Mouse (Mus musculus): ENCODE measurements at regions not wholly inside any gene's neighbourhood (a gene's known extent, or its start where the extent isn't known, plus 50 kb on each side); places are given as distances from the start of the nearest gene placed in this dataset.

DNA sequence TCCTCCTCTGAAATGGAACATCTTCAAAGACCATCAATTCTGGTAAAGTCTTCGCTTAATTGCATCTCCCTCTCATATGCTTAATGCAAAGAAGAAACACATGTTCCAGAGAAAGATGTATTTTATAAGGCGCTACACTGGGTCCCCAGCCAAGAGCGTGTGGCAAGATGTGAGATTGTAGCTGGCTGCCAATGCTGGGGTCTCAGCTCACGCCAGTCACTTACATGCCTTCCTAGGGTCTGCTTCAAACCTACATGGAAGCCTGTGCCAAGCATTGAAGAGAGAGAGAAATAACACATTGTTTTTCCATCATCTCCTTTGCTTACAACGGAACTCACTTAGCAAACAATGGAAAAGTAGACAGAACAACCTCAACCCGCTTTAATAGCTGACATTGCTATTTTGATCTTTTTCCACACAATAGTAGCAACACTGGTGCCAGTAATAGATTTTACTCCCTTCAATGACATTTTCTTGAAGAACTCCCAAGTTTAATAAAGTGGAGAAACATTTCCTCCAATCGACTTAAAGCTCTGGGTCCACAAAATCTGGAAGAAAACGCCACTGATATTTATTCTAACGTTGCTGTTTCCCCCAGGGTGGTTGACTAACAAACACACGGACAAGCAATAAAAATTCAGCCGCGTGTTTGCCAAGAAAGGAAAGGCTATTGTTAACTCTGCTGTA lies 195.1 kb downstream of the Spata18 start:
- WGBS: 39% methylated on average over 12 of the region's 12 CpGs
- Histone ChIP-seq H3K4me2 (replicated peaks) (no peak overlapping the region; the same call in 1 of the 2 replicates), H3K4me1 (peaks cover 9% of the 10 kb centered on the region), H3K36me3 (no peaks in the 10 kb centered on the region), H3K9ac (no peak overlapping the region), H3K27ac (replicated peaks) (peak overlapping the region; percentile 85), H3K9me3 (replicated peaks) (no peaks in the 10 kb centered on the region), H3K4me3 (replicated peaks) (no peak overlapping the region), H3K27me3 (no peaks in the 10 kb centered on the region)
- peak; percentile 59 for ATAC-seq (ENCODE audit: insufficient number of reproducible peaks, low FRiP score, low TSS enrichment, low read depth)

GRCm38 (mm10) chr5:73846783-73847151 lies 195.6 kb downstream of the Spata18 start:
- Histone ChIP-seq H3K27ac (replicated peaks) (peak overlapping the region; percentile 85), H3K27me3 (no peaks in the 10 kb centered on the region), H3K4me2 (replicated peaks) (no peak overlapping the region), H3K9me3 (replicated peaks) (no peaks in the 10 kb centered on the region), H3K36me3 (no peaks in the 10 kb centered on the region), H3K4me3 (replicated peaks) (no peak overlapping the region), H3K4me1 (peaks cover 9% of the 10 kb centered on the region), H3K9ac (no peak overlapping the region)
- ATAC-seq (ENCODE audit: insufficient number of reproducible peaks, low FRiP score, low TSS enrichment, low read depth): peak; percentile 58
- 31% methylated on average over 6 of the region's 6 CpGs for WGBS

DNA sequence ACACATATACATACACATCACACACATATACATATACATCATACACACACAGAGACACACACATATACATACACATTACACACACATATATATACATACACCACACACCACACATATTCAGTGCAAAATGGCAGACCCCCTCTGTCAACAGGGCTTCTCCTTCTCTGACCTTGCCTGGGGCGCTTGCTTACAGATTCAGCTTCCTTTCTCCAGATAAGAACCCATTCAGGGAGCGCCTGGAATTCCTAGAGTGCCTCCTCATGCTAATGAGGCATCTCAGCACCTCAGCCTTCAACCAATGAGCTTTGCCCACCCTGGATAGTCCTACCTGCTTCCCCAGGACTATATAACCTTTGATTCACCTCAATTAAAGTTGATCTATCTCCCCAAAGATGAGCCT lies 200.3 kb downstream of the Spata18 start:
- WGBS: 71% methylated on average over 2 of the region's 2 CpGs
- Histone ChIP-seq H3K4me1 (peaks cover 26% of the 10 kb centered on the region), H3K27ac (replicated peaks) (no peak overlapping the region), H3K4me3 (replicated peaks) (no peak overlapping the region), H3K27me3 (no peaks in the 10 kb centered on the region), H3K4me2 (replicated peaks) (no peak overlapping the region), H3K9ac (no peak overlapping the region), H3K9me3 (replicated peaks) (no peaks in the 10 kb centered on the region), H3K36me3 (no peaks in the 10 kb centered on the region)
- ATAC-seq (ENCODE audit: insufficient number of reproducible peaks, low FRiP score, low TSS enrichment, low read depth): no peak

DNA sequence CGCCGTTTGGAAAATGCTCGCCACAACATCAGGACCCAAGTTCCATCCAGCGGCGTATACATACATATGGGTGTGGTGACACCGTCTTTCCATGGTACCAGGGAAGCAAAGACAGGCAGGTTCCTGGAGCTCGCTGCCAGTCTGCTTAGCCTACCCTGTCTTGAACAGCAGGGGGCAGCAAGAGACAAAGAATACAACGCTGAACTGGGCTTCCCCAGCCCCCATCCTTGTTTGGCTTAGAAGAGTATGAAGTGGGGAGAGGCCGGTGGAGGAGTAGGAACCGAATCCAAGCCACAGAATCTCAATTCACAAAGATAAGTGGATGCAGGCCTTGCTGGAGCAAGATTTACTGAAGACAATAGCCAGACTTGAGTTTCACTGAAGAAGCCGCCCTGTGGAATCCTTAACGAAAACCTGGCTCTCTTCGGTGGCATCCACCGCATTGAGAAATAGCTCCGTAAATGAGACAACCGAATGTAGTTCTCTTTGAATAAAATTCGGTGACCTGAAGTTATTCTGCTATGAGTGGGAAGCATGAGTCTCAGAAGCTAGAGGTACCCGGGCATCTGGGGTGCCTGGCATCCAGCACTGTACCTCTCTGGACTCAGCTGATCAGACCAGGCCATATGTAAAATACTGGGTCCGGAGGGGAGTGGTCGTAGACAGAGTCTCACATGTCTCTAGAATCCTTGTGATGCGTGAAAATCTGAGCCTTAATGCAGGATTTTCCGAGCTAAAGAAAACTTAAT lies 203.0 kb downstream of the Spata18 start:
- peak overlapping the region; percentile 23 for H3K4me3 ChIP-seq (replicated peaks)
- 25% methylated on average over 22 of the region's 22 CpGs for WGBS

GRCm38 (mm10) chr5:73854774-73855371 lies 203.7 kb downstream of the Spata18 start:
- 32% methylated on average over 18 of the region's 18 CpGs for WGBS
- H3K4me3 ChIP-seq (replicated peaks): peak overlapping the region; percentile 23

More for the DNA sequence above, 203.0 kb downstream of the Spata18 start:
- peak overlapping the region; percentile 47 for H3K4me2 ChIP-seq (replicated peaks)
- no peaks in the 10 kb centered on the region for H3K27me3 ChIP-seq
- peaks cover 20% of the 10 kb centered on the region for H3K4me1 ChIP-seq
- peak overlapping the region; percentile 88 for H3K27ac ChIP-seq (replicated peaks)
- H3K9me3 ChIP-seq (replicated peaks): no peaks in the 10 kb centered on the region
- ATAC-seq (ENCODE audit: insufficient number of reproducible peaks, low FRiP score, low TSS enrichment, low read depth): peak; percentile 90
- H3K9ac ChIP-seq: no peak overlapping the region
- H3K36me3 ChIP-seq: no peaks in the 10 kb centered on the region

DNA sequence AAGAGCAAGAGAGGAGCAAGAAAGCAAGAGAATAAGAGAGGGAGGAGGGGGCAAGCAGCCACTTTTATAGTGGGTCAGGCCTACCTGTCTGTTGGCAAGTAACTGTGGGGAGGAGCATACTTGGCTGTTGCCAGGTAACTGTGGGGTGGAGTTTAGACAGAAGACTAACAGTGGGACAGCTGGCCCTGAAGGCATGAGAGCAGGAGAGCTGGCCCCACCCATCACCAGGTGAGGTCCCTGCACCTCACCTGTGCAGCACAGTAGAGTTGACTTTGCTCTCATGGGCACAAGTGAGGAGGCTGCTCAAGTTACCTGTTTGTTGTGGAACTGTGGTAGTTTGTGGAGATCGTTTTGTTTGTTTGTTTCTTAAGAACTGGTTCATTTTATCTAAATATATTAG lies 208.1 kb downstream of the Spata18 start:
- Histone ChIP-seq H3K9me3 (replicated peaks) (no peaks in the 10 kb centered on the region), H3K4me2 (replicated peaks) (no peak overlapping the region), H3K27me3 (no peaks in the 10 kb centered on the region), H3K4me1 (peaks cover 14% of the 10 kb centered on the region), H3K36me3 (no peaks in the 10 kb centered on the region), H3K9ac (no peak overlapping the region), H3K27ac (replicated peaks) (no peak overlapping the region), H3K4me3 (replicated peaks) (no peak overlapping the region)
- no peak for ATAC-seq (ENCODE audit: insufficient number of reproducible peaks, low FRiP score, low TSS enrichment, low read depth)
- WGBS: 64% methylated on average over 1 of the region's 1 CpGs

More at GRCm38 (mm10) chr5:73854774-73855371, 203.7 kb downstream of the Spata18 start:
- Histone ChIP-seq H3K4me1 (peaks cover 20% of the 10 kb centered on the region), H3K4me2 (replicated peaks) (peak overlapping the region; percentile 47), H3K9ac (no peak overlapping the region), H3K27me3 (no peaks in the 10 kb centered on the region), H3K27ac (replicated peaks) (peak overlapping the region; percentile 88), H3K36me3 (no peaks in the 10 kb centered on the region), H3K9me3 (replicated peaks) (no peaks in the 10 kb centered on the region)
- ATAC-seq (ENCODE audit: insufficient number of reproducible peaks, low FRiP score, low TSS enrichment, low read depth): peak; percentile 41; the same call in 1 of the 2 replicates

DNA sequence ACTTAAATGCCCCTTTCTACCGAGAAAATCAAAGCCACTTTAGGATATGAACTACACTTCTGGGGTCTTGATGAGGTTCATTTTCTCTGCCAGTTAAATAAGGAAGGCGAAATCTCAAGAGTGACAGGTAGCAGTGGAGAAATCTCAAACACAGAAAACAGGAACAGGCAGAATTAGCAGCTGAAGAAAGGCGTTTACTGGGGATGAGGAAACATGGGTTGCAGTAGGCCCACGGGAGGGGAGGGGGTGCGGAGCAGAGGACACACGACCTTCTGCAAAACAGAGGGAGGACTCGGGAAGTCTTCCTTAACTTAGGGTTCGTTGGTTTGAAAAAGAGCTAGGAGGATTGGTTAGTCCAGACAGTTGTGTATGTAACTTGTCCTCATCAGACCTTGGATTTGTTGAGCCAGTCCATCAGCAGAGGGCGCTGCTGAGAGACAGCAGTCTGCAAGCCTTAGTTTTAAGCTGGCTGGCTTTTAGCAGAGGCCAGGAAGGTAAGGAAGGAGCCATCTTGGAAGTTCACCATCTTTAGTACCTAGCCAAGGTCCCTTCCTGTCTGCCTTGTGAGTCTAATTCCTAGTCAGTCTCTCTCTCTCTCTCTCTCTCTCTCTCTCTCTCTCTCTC lies 204.0 kb downstream of the Usp46 start:
- ATAC-seq (ENCODE audit: insufficient number of reproducible peaks, low FRiP score, low TSS enrichment, low read depth): no peak
- Histone ChIP-seq H3K4me2 (replicated peaks) (no peak overlapping the region), H3K9me3 (replicated peaks) (no peaks in the 10 kb centered on the region), H3K27ac (replicated peaks) (no peak overlapping the region), H3K27me3 (no peaks in the 10 kb centered on the region), H3K36me3 (no peaks in the 10 kb centered on the region), H3K4me3 (replicated peaks) (no peak overlapping the region), H3K9ac (no peak overlapping the region), H3K4me1 (no peaks in the 10 kb centered on the region)
- 72% methylated on average over 9 of the region's 9 CpGs for WGBS

GRCm38 (mm10) chr5:73872641-73873421 lies 195.4 kb downstream of the Usp46 start:
- no peak overlapping the region for H3K4me3 ChIP-seq (replicated peaks)
- no peak overlapping the region for H3K4me2 ChIP-seq (replicated peaks)
- H3K4me1 ChIP-seq: no peaks in the 10 kb centered on the region
- H3K27me3 ChIP-seq: no peaks in the 10 kb centered on the region
- 71% methylated on average over 9 of the region's 9 CpGs for WGBS
- no peaks in the 10 kb centered on the region for H3K36me3 ChIP-seq
- H3K9ac ChIP-seq: no peak overlapping the region
- ATAC-seq (ENCODE audit: insufficient number of reproducible peaks, low FRiP score, low TSS enrichment, low read depth): no peak
- no peaks in the 10 kb centered on the region for H3K9me3 ChIP-seq (replicated peaks)
- no peak overlapping the region for H3K27ac ChIP-seq (replicated peaks)

DNA sequence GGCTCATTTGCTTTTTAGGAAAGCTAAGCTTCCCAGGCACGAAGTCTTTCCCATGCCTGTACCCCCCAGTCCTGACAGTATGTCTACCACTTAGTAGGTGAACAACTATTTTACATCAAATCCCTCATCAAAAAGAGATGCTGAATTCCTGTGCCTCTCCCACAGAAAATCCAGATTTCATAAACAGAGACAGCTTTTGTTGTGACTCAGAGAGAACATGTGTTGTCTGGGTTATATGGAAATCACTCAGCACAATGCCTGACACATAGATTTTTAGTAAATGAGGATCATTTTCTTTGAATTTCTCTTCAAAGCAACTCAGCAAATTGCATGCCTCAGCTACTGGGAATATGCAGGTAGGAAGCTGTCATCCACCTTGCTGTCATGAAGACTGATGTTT lies 193.5 kb downstream of the Usp46 start:
- no peaks in the 10 kb centered on the region for H3K9me3 ChIP-seq (replicated peaks)
- no peak for ATAC-seq (ENCODE audit: insufficient number of reproducible peaks, low FRiP score, low TSS enrichment, low read depth)
- no peaks in the 10 kb centered on the region for H3K4me1 ChIP-seq
- H3K9ac ChIP-seq: no peak overlapping the region
- no peak overlapping the region for H3K4me2 ChIP-seq (replicated peaks)
- H3K36me3 ChIP-seq: no peaks in the 10 kb centered on the region
- H3K27ac ChIP-seq (replicated peaks): no peak overlapping the region
- H3K27me3 ChIP-seq: no peaks in the 10 kb centered on the region
- no peak overlapping the region for H3K4me3 ChIP-seq (replicated peaks)
- WGBS: 72% methylated on average over 1 of the region's 1 CpGs

- ATAC-seq (ENCODE audit: insufficient number of reproducible peaks, low FRiP score, low TSS enrichment, low read depth): no peak
- Histone ChIP-seq H3K27me3 (no peaks in the 10 kb centered on the region), H3K4me2 (replicated peaks) (no peak overlapping the region), H3K9me3 (replicated peaks) (no peaks in the 10 kb centered on the region), H3K36me3 (no peaks in the 10 kb centered on the region), H3K4me3 (replicated peaks) (no peak overlapping the region), H3K4me1 (no peaks in the 10 kb centered on the region), H3K27ac (replicated peaks) (no peak overlapping the region), H3K9ac (no peak overlapping the region)
- WGBS: 53% methylated on average over 3 of the region's 3 CpGs
Measured at GRCm38 (mm10) chr5:73875847-73876246, 192.4 kb downstream of the Usp46 start.
